Mouse (Mus musculus) G1E (cell line): ENCODE data around the gene Tbc1d30.

ENCODE experiments used
- CTCF ChIP-seq: IDR thresholded peaks from 2 replicates; pipeline ENCODE4 v1.5.1; 2012; ENCODE audit warnings: low read depth, low read length, inconsistent platforms, mixed read lengths
- GATA1 ChIP-seq: IDR thresholded peaks from 2 replicates; pipeline ENCODE4 v1.6.1; 2012; ENCODE audit warnings: borderline replicate concordance, low read length, inconsistent platforms, mixed read lengths
- GATA2 ChIP-seq: IDR thresholded peaks from 2 replicates; pipeline ENCODE4 v1.6.1; 2012; ENCODE audit warnings: low read depth, low read length, inconsistent platforms, borderline replicate concordance
- POLR2AphosphoS5 ChIP-seq: IDR thresholded peaks from 2 replicates; pipeline ENCODE4 v1.6.1; 2012; ENCODE audit warnings: low read depth, low read length, inconsistent platforms; ENCODE audit not compliant: insufficient replicate concordance
- TAL1 ChIP-seq: conservative IDR thresholded peaks from 2 replicates; pipeline ENCODE4 v1.6.1; 2012; ENCODE audit warnings: low read depth, low read length, inconsistent platforms, mixed read lengths

GRCm38 (mm10) chr10:121309801-121310510, 41.1 kb downstream of the Tbc1d30 start:
- no peak for TF ChIP-seq CTCF
- TF ChIP-seq GATA1, result no peak
- no peak for TF ChIP-seq TAL1
- TF ChIP-seq POLR2AphosphoS5, result no peak
- TF ChIP-seq GATA2, result no peak
